Mouse (Mus musculus) forebrain, embryonic 11.5 days (tissue): ENCODE results near the gene Zdhhc19. TPM values are rescaled to one million over a fixed set of nuclear protein-coding genes. Genes with fewer than 3 reads are reported as not detected.

Experiments used
- ATAC-seq: fragments of 200-750 bp; cut with Nextera tagmentation; replicated peaks from 2 replicates; pipeline ENCODE4 v1.8.0; 2017; ENCODE audit warnings: moderate TSS enrichment; ENCODE audit not compliant: low FRiP score
- DNase-seq: peaks from one replicate; pipeline ENCODE4 v3.0.0-alpha.2; 2017; ENCODE audit warnings: low spot score
- H3K27ac ChIP-seq: fragments of 300-500 bp; sonication (generic); 2 replicates; pipeline ENCODE4 v1.5.1; 2014; ENCODE audit warnings: low read depth, low read length
- H3K27me3 ChIP-seq: fragments of 300-500 bp; sonication (generic); 2 replicates; pipeline ENCODE4 v1.6.1; 2014; ENCODE audit warnings: mild to moderate bottlenecking, low read length, mixed read lengths; ENCODE audit not compliant: control insufficient read depth, insufficient read depth
- H3K36me3 ChIP-seq: fragments of 300-500 bp; sonication (generic); 2 replicates; pipeline ENCODE4 v1.6.1; 2014; ENCODE audit warnings: mild to moderate bottlenecking, low read length, moderate library complexity, mixed read lengths; ENCODE audit not compliant: control insufficient read depth, insufficient read depth
- H3K4me1 ChIP-seq: fragments of 300-500 bp; sonication (generic); replicated peaks from 2 replicates; pipeline ENCODE4 v1.6.1; 2014; ENCODE audit warnings: low read length, mixed read lengths; ENCODE audit not compliant: control insufficient read depth, insufficient read depth
- H3K4me2 ChIP-seq: fragments of 300-500 bp; sonication (generic); 2 replicates; pipeline ENCODE4 v1.6.1; 2014; ENCODE audit warnings: low read depth, mild to moderate bottlenecking, low read length, moderate library complexity, mixed read lengths; ENCODE audit not compliant: severe bottlenecking
- H3K4me3 ChIP-seq: fragments of 300-500 bp; sonication (generic); 2 replicates; pipeline ENCODE4 v1.5.1; 2014; ENCODE audit warnings: low read depth, low read length
- H3K9ac ChIP-seq: fragments of 300-500 bp; sonication (generic); 2 replicates; pipeline ENCODE4 v1.6.1; 2014; ENCODE audit warnings: low read length
- H3K9me3 ChIP-seq: fragments of 300-500 bp; sonication (generic); 2 replicates; pipeline ENCODE4 v1.6.1; 2016; ENCODE audit warnings: low read length, mixed read lengths; ENCODE audit not compliant: control insufficient read depth
- WGBS: fragments of 180-500 bp; shearing (Covaris S2); extraction: QIAGEN DNeasy Blood & Tissue Kit; methylation state at CpG from one replicate; pipeline ENCODE4 v1.1.7; 2014; 5-methylcytosine and 5-hydroxymethylcytosine counted together
- polyA plus RNA-seq: library from polyadenylated mRNA; unstranded; fragments of >200 nt; fragmentation: Nextera tagmentation; extraction: Ambion mirVana; gene quantifications from 2 replicates; pipeline ENCODE4 v1.2.1, GENCODE M21; 2014

The Zdhhc19 gene
- polyA plus RNA-seq, 1 experiment from 2014 or later: not detected

- H3K36me3 ChIP-seq: no peaks in the 10 kb centered on the region
- ATAC-seq: no peak
These were observed 28.2 kb downstream of the Zdhhc19 start for GRCm38 (mm10) chr16:32524244-32524615.

GRCm38 (mm10) chr16:32526906-32527305, 30.8 kb downstream of the Zdhhc19 start:
- 78% methylated on average over 7 of the region's 7 CpGs for WGBS
- Histone ChIP-seq H3K9me3 (no peaks in the 10 kb centered on the region), H3K9ac (no peak overlapping the region), H3K4me1 (peaks cover 3% of the 10 kb centered on the region; the same call in 1 of the 2 replicates), H3K36me3 (no peaks in the 10 kb centered on the region), H3K4me2 (no peak overlapping the region), H3K27me3 (no peaks in the 10 kb centered on the region), H3K27ac (no peak overlapping the region), H3K4me3 (no peak overlapping the region)
- DNase-seq (no peak), ATAC-seq (no peak)

More at GRCm38 (mm10) chr16:32524244-32524615, 28.2 kb downstream of the Zdhhc19 start:
- Histone ChIP-seq H3K27ac (0 out of 2 replicates have a peak overlapping the region, but pooled peaks have one; percentile 12), H3K4me3 (no peak overlapping the region), H3K9ac (no peak overlapping the region; the same call in 1 of the 2 replicates), H3K9me3 (no peaks in the 10 kb centered on the region), H3K27me3 (no peaks in the 10 kb centered on the region), H3K4me2 (no peak overlapping the region), H3K4me1 (peaks cover 3% of the 10 kb centered on the region; the same call in 1 of the 2 replicates)
- DNase-seq: no peak
- 82% methylated on average over 5 of the region's 5 CpGs for WGBS

GRCm38 (mm10) chr16:32532878-32533826, 37.1 kb downstream of the Zdhhc19 start:
- no peaks in the 10 kb centered on the region for H3K36me3 ChIP-seq
- WGBS: 52% methylated on average over 18 of the region's 18 CpGs
- no peaks in the 10 kb centered on the region for H3K27me3 ChIP-seq
- ATAC-seq (peak; percentile 42), DNase-seq (no peak)
- H3K27ac ChIP-seq: no peak overlapping the region
- H3K4me1 ChIP-seq: peaks cover 6% of the 10 kb centered on the region
- H3K4me3 ChIP-seq: no peak overlapping the region
- H3K9me3 ChIP-seq: no peaks in the 10 kb centered on the region
- H3K9ac ChIP-seq: no peak overlapping the region
- H3K4me2 ChIP-seq: no peak overlapping the region

GRCm38 (mm10) chr16:32535157-32535751, 39.2 kb downstream of the Zdhhc19 start:
- no peak overlapping the region for H3K4me2 ChIP-seq

GRCm38 (mm10) chr16:32537867-32538660, 42.0 kb downstream of the Zdhhc19 start:
- Histone ChIP-seq H3K4me1 (peaks cover 8% of the 10 kb centered on the region), H3K4me2 (no peak overlapping the region), H3K9ac (no peak overlapping the region), H3K36me3 (no peaks in the 10 kb centered on the region), H3K4me3 (no peak overlapping the region), H3K27me3 (no peaks in the 10 kb centered on the region), H3K27ac (no peak overlapping the region), H3K9me3 (no peaks in the 10 kb centered on the region)
- 50% methylated on average over 5 of the region's 5 CpGs for WGBS
- ATAC-seq: no peak
- no peak for DNase-seq

More at GRCm38 (mm10) chr16:32535157-32535751, 39.2 kb downstream of the Zdhhc19 start:
- ATAC-seq (no peak), DNase-seq (no peak)
- Histone ChIP-seq H3K36me3 (no peaks in the 10 kb centered on the region), H3K27ac (no peak overlapping the region), H3K9me3 (no peaks in the 10 kb centered on the region), H3K9ac (no peak overlapping the region), H3K4me1 (peaks cover 8% of the 10 kb centered on the region), H3K4me3 (no peak overlapping the region), H3K27me3 (no peaks in the 10 kb centered on the region)
- WGBS: 35% methylated on average over 5 of the region's 5 CpGs

GRCm38 (mm10) chr16:32538761-32539255, 42.7 kb downstream of the Zdhhc19 start:
- H3K27ac ChIP-seq: no peak overlapping the region
- H3K4me2 ChIP-seq: no peak overlapping the region
- H3K36me3 ChIP-seq: no peaks in the 10 kb centered on the region
- DNase-seq (peak; percentile 74), ATAC-seq (no peak)
- WGBS: 27% methylated on average over 3 of the region's 3 CpGs
- no peaks in the 10 kb centered on the region for H3K27me3 ChIP-seq
- H3K4me1 ChIP-seq: peaks cover 5% of the 10 kb centered on the region; the same call in 1 of the 2 replicates
- no peak overlapping the region for H3K9ac ChIP-seq
- H3K9me3 ChIP-seq: no peaks in the 10 kb centered on the region
- H3K4me3 ChIP-seq: no peak overlapping the region

GRCm38 (mm10) chr16:32541338-32542179, 45.5 kb downstream of the Zdhhc19 start:
- Histone ChIP-seq H3K27ac (no peak overlapping the region), H3K4me2 (no peak overlapping the region), H3K9ac (no peak overlapping the region), H3K4me3 (no peak overlapping the region), H3K4me1 (peaks cover 3% of the 10 kb centered on the region; the same call in 1 of the 2 replicates), H3K9me3 (no peaks in the 10 kb centered on the region), H3K27me3 (no peaks in the 10 kb centered on the region), H3K36me3 (no peaks in the 10 kb centered on the region)
- ATAC-seq (no peak), DNase-seq (no peak)
- WGBS: 87% methylated on average over 6 of the region's 6 CpGs
